Mouse (Mus musculus) left cerebral cortex, adult 8-10 months (tissue): ENCODE data around the gene Sema6d. TPM values are rescaled to one million over a fixed set of nuclear protein-coding genes. Genes with fewer than 3 reads are reported as not detected.
"Not testable (repeated sequence)": the region's sequence is repeated elsewhere in the genome, so short reads cannot be mapped to it uniquely, and the experiment has no call there.

Experiments
- DNase-seq, 2 experiments: peaks; one replicate each; pipeline ENCODE4 v3.0.0; 2022; ENCODE audit warnings: low spot score in 2 of 2
- total RNA-seq, 4 experiments: library from RNA; stranded (reverse); gene quantifications; 2 replicates each; pipeline ENCODE4 v1.2.4; 2022

Gene Sema6d
- total RNA-seq, 4 experiments from 2014 or later: 49.1 to 53.4 (median 50.4) TPM

DNA sequence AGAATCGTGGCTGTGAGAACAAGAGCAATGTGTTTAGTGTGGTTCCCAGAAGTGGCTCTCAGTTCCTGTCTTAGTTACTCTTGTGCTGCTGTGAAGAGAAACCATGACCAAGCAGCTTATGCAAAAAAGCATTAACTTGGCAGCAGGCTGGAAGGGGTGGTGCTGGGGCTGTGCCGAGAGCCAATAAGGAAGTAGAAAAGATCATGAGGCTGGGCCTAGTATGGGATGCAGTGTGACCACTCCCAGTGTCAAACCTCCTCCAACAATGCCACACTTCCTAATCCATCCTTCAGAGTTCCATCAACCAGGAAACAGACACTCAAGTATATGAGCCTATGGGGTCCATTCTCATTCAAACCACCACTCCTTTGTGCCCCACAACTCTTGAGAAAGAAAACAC is 199.6 kb downstream of the Sema6d start:
- DNase-seq: no peak

DNA sequence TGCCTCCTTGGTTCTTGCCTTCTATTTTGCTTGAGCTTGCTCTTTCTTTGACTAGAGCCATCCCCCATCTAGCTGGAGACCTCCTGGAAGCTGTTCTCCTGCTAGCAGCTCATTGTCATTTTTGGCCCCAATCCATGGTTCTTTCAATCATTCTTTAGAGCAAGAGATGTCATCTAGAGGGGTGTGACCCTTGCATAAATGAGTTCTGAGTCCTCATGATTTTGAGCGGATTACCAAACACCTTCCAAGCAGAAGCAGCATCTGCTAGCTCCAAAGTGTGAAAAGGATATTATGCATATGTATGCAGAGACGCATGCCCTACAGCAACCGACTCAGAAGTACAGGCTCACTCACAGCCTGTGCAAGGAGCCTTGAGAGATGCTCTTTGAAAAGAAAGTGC is 201.4 kb downstream of the Sema6d start:
- DNase-seq: peak in 1 of 2 experiments; percentile 60

DNA sequence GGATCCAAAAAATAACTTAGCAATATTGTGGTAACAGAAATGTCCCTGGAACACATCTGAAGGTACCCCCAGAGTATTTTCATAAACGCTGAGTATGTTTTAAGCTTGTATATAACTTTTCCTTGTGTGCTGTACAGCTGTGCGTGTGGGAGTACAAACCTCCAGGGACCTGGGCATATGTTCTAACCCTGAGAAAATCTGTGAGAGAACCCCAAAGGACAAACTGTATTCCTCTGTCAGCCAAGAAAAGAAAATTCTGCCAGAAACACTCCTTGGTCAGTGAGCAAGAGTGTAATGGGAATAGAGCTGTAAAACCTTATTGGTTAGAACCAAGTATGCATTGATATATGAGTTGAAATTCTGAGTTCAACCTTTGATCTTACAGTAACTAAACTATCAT is 203.8 kb downstream of the Sema6d start:
- DNase-seq: no peak

DNA sequence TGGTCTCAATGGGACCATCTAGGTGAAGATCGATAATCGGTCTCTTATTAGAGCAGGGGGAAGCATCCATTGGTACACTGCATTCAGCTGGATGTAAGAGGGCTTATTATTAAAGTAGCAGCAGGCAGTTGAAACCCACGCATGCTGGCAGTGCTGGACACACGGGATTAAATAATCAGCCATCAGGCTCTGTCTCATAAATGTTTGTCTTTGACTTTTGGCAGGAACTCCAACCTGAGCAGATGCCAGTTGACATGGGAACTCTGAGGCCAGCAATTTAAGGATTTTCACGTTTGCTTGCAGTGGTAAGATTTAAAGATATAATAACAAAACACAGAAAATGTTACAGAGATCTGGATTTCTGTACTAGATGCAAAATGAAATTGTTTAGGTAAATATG is 208.6 kb downstream of the Sema6d start:
- DNase-seq: no peak

DNA sequence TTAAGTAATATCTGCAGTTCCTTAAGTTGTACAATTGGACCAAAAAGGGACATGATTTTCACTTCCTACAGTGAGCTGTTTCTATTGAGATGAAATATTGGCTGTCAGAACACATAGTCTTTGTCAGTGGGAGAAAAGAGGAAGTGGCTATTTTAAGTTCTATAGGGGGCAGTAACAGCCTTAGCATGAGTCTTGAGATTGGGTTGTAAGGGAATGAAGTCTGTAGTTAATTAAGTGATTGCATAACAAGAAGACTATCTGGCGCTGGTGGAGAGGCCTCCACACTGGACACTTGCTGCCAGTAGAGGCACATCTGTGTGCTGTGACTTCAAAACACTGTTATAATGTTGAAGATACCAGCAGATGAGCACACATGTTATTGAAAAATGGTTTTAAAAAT is 209.1 kb downstream of the Sema6d start:
- DNase-seq: no peak

DNA sequence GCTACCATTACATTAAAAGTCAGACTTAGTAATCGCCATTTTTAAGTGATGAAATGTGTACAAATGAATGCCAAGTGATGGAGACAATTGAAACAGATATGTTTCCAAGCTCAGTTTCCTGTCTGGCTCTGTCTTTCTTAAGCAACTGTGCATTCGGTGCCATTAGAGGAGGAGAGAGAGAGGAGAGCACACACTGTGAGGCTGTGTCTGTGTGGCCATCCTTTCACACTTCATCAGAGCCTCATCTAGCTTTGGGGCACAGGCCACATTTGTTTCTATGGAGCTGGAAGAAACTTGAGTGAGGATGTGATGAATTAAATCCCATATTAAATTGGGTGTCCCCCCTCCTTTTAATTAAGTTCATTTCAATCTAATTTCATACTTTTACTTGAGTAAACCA is 218.8 kb downstream of the Sema6d start:
- DNase-seq: no peak

DNA sequence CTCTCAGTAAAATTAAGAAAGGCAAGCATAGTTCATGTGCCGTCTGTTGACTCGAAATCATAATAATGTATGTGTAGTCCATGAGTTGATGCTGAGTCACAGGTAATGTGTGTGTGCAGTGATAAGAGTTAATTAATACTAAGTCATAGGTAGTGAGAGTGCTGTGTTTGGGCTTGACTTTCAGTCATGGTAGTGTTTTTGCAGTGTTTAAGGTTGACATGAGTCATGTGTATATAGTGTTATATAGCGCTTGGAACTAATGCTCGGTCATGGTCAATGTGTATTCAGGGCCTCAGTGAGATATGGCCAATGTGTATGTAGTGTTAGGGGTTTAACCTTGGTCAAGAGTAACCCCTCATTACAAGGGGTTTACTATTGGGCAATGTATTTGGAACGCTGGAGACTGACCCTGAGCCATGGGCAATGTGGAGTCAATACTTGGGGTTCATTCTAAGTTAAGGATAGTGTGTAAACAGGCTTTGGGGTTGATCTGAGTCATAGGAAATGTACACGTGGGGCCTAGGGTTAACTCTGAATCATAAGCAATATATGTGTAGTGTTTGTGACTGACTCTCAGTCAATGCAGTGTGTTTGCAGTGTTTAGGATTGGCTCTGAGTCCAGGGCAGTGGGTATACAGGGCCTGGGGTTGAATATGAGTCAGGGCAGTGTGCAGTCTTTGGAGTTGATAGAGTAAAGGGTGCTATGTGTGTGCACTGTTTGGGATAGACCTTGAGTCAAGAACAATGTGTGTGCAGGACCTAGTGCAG is 219.8 kb downstream of the Sema6d start:
- no peak for DNase-seq

DNA sequence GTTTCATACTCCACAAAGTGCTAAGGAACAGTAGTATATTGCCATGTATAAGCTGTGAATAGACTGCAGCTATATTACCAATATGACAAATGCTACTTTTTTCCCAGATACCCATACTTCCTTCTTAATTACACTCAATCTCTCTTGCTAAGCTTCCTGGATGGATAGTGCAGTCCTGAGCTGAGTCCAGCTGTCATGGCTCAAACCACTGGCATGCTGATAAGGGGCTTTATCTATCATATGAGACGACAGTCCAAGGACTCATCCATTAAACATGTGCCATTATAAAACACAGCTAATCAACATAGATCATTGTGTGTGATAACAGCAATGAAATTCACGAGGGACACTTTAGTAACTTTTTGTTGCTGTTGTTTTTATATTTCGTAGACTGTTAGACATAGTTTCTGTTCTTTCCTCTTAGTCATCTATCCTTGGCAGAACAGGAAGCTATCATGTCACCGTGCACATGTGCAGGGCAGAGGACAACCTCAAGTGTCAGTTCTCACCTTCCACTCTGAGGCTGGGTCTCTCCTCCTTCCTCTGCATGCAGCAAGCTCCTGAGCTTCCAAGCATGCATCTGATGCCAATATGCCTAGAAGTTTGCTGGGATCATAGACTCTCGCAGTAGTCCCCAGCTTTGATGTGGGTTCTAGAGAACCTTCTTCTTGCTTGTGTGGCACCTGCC is 232.9 kb downstream of the Sema6d start:
- no peak for DNase-seq

DNA sequence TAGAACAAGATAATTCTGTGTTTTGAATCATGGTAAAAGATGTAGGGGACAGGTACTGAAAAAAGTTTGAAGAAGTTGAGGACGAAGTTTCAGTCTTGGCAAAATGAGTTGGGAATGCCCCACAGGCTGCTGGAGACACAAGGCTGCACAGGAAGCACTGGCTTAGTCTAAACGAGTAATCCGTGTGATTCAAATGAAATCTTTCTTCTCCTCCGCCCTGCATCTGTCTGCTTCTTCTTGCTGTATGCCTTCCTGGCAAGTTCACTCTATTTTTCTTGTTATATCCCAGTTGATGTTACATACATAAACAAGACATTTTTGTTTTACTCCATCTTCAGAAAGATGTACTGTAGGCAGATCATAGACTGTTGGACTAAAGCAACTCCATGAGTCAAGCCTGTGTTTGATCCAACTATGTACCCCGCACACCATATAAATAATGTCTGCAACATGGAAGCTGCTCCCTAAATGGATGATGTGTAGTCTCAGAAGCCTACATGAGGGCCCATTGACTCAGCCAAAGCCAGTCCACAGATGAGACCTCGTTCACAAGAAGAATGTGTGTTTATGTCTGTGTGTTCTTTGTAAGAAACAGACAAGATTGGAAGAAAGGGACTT is 234.4 kb downstream of the Sema6d start:
- DNase-seq: no peak

DNA sequence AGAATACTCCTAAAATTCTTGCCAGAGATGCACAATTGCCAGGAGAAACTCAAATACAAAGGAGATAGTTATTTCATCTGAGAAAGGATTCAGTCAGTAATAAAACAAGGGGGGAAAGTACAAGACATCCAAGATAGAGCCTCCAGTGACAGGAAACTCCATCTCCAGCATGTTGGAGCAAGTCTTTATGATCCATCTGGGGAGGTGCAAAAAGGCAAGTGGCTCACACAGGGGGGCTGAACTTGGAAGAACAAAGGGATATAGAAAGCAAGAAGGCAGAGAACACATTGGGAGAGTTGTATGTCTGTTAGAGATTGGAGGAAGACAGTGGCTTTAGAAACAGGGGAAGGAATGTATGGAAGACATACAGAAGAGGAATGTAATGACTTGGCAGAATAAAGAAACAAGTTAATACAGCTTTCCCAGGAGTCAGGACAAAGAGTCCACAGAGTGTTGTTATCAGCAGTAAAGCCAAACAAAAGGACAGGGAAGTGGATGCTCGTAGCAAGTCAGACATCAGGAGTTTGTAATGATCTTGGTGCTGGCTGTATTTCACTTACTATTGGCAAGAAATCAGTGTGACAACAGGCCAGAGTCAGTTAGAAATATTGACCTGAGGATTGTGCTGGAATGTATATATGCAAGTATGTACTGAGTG is 239.8 kb downstream of the Sema6d start:
- DNase-seq: no peak

DNA sequence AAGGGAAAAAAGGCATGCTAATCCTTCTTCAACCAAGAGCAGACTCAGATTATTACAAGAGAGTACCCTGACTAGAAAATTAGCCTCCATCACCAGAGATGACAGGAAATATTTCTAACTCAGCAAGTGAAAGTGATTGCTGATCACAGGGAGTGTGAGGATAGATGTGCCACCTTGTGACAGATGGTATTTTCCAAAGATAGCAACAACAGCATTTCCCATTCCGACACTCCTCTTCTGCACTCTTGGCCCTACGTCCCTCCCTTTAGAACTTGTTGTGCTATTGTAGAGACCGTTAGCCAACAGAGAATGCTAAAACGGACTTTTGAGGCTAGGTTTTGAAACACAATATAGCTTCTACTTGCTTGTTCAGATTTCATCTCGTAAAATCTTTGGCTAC is 243.1 kb downstream of the Sema6d start:
- DNase-seq: no peak

DNA sequence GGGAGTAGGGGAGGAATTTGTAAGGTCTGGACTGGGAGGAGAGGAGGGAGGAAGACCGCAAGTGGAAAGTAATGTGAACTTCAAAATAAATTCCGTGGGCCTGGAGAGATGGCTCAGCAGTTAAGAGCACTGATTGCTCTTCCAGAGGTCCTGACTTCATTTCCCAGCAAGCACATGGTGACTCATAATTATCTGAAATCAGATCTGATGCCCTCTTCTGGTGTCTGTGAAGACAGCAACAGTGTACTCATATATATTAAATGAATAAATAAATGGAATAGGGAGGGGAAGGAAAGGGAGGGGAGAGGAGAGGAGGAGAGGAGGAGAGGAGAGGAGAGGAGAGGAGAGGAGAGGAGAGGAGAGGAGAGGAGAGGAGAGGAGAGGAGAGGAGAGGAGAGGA is 244.9 kb downstream of the Sema6d start:
- DNase-seq: not testable (repeated sequence)

DNA sequence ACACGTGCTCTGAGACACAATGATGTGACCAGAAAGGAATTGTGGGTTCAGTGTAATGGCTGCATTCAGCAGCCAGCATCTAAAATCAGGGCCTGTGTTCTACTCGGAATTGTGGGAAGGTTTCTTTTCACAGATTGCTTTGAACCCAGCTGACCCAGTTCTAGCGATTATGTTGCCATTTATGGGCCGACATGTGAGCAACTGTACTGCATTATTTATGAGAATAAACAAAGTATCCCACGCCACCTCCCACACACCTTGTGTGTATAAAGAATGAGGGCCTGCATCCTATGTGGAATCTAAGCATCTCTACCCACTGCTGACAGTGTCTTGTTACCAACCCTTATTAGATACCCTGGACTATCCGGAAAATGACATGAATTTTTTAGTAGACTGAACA is 248.5 kb downstream of the Sema6d start:
- DNase-seq: peak in 1 of 2 experiments; percentile 28

DNA sequence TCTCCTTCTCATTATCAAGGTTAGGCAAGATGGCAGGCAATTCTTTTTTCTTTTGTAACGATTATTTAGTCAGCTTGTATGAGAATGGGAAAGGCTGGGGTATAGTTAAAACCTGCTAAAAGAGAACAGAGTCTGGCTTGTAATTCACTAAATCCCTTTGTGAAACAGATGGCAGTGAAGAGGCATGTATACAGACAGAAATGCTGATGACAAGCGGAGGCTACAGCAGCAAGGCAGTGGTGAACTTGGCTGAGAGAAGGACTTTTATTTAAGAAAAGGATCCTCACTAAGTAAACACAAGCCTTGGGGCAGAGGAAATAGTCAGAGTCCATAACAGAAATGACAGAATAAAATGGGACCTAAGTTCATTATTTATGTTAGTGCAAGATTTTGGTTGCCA is 264.4 kb downstream of the Sema6d start:
- no peak for DNase-seq

DNA sequence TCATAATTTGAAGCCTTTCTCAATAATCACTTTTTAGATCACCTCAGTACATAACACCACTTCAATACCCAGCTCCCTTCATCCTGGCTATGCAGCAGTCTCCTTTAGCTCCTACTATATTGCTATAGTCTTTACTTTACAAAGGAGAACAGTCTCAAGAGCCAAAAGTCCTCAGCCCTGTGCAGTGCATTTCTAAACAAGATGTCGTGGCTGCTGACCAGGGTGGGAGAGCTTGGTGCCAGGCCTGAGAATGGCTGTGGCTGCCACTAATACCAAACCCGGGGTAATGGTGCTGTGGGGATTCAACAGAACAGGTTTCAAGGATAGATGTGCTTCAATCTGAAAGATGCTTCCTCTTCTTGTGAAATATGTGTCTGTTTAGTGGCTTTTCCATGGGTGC is 264.9 kb downstream of the Sema6d start:
- no peak for DNase-seq

DNA sequence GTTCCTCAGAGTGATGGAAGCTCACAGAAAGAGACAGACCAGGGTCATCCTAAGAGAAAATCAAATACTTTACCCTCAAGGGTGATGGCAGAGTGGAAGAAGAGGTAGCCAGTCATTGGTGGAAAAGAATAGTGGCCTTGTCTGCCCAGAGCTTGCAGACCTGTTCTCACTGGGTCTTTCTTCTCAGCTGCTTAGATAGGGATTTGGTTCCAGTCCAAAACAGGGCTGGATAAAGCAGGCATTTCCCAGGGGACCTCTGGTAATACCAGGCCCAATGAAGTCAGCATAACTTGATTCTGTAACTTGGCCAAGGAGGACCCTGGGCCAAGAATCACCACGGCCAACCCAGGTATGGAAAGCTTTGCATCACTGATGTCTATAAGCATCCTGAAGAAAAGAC is 279.5 kb downstream of the Sema6d start:
- DNase-seq: no peak

DNA sequence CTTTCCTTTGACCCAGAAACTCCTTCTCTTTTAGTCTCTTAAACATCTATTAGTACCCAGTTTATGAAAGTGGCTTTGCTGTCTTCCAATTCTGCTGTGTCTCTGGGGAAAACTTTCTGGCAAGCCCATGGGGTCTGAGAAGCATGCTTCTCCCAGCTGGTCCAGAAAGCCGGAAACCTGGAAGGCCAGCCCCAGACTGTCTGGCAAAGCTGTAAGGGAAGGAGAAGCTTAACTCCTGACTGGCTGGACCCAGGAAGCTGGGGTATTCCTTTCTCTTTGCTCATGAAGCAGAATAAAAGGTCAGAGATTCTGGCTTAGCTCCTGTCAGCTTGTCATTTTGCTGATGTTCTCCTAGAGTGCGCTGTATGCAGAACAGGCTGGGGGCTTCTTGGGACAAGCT is 280.2 kb downstream of the Sema6d start:
- no peak for DNase-seq

DNA sequence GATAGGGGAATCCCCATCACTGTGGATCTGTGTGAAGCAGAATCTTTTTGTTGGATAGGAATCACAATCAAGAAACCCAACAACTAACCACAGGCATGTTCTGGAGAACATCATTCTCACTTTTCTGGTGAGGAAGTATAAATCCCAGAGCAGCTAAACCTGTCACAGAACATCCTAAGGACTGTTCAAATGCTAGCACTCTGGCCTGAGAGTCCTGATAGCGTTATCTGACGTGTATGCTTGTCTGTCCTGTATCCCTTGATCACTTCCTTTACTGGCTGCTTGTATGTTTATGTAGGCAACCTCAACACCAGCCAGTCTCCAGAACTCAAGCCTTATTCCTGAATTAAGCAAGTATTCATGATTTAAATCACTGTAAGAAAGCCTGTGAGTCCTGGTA is 281.6 kb downstream of the Sema6d start:
- no peak for DNase-seq

DNA sequence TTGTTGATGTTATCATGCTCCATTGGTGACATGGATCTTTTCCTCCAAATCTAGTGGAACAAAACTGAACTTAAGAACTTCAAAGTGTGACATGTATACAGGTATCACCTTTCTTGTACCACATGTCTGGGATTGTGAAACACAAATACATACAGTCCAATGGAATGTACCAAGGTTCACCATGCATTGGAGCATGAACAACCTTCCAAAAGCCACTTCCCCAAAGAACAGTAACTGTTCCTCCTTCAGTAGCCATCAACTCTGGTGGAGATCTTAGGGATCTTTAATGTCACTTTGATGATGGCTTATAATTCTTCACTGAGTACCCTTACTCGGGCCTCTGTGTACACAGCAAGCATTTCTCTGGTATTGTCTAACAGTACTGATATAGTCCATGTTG is 295.3 kb downstream of the Sema6d start:
- DNase-seq: no peak

DNA sequence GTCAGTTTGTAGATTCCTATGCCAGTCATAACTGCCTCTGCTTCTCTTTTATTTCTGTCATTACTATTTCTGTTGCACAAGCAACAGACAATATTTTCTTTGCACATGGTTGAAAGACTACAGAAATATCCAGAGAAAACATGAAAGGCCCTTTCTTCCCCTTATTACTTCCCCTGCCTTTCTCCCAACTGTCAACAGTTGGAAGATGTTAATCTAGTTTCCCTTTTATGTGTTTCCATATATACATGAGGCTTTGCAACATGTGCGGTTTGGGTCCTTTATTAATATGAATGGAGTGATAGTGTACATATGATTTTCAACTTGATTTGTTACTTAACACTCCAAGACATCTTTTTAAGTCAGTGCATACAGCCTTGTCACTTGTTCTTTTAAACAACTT is 296.0 kb downstream of the Sema6d start:
- no peak for DNase-seq

DNA sequence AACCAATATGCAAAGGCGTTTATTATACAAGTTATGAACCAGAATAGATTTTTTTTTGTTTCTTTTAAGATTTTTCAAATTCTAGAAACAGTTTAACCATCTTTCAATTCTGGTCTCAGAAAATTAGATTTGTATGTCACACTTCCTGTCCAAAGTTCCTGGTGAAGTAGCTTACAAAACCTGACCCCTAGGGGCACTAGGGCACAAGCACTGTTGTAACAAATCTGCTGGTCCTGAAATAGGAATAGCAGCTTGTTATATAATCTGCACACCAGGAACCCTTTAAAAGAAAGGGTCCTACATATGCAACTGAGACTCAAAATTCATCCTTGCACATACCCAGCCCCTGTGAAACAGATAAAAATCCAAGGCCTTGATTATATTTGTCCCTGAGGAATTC is 298.5 kb downstream of the Sema6d start:
- DNase-seq: no peak

DNA sequence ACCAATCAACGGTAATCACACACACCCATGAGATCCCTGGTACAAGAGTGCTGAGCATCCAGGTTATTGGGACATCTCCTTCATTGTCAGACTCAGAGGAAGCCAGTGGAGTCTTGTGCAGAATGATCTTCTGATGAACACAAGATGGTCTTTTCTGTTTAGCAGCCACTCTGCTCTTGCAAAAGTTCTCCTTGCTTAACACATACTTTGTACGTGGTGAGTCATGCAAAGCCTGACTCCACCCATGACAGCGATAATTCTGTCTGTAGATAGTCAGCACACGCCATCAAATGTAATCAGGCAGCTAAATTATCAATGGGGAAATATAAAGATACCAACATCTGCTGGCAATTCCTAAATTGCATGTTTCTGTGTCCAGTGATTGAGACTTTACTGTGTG is 307.0 kb downstream of the Sema6d start:
- no peak for DNase-seq
